Mouse (Mus musculus): ENCODE results near the gene Rab20.

The Rab20 gene

GRCm38 (mm10) chr8:11465619-11466018 lies 12.9 kb downstream of the Rab20 start:
- no peak for TF ChIP-seq GATA4 (IDR thresholded peaks at IDR 0.05; ENCODE audit: insufficient replicate concordance, low read length)

- no peak for TF ChIP-seq GATA4 (IDR thresholded peaks at IDR 0.05; ENCODE audit: insufficient replicate concordance, low read length)
Observed at GRCm38 (mm10) chr8:11464707-11464964, 13.9 kb downstream of the Rab20 start.

- peak; percentile 36; the same call in 1 of the 2 replicates for TF ChIP-seq GATA4 (IDR thresholded peaks at IDR 0.05; ENCODE audit: insufficient replicate concordance, low read length)
Observed at GRCm38 (mm10) chr8:11463889-11464706, 14.4 kb downstream of the Rab20 start.

GRCm38 (mm10) chr8:11463541-11463888 lies 15.0 kb downstream of the Rab20 start:
- TF ChIP-seq GATA4 (IDR thresholded peaks at IDR 0.05; ENCODE audit: insufficient replicate concordance, low read length): no peak

- TF ChIP-seq GATA4 (IDR thresholded peaks at IDR 0.05; ENCODE audit: insufficient replicate concordance, low read length): no peak
Observed at GRCm38 (mm10) chr8:11462641-11463040, 15.9 kb downstream of the Rab20 start.

GRCm38 (mm10) chr8:11461847-11462246 lies 16.7 kb downstream of the Rab20 start:
- no peak for TF ChIP-seq GATA4 (IDR thresholded peaks at IDR 0.05; ENCODE audit: insufficient replicate concordance, low read length)

- TF ChIP-seq GATA4 (IDR thresholded peaks at IDR 0.05; ENCODE audit: insufficient replicate concordance, low read length): no peak
Observed at GRCm38 (mm10) chr8:11460934-11461333, 17.6 kb downstream of the Rab20 start.

- no peak for TF ChIP-seq GATA4 (IDR thresholded peaks at IDR 0.05; ENCODE audit: insufficient replicate concordance, low read length)
Observed at GRCm38 (mm10) chr8:11459016-11459415, 19.5 kb downstream of the Rab20 start.

- no peak; the same call in 1 of the 2 replicates for TF ChIP-seq GATA4 (IDR thresholded peaks at IDR 0.05; ENCODE audit: insufficient replicate concordance, low read length)
Observed at GRCm38 (mm10) chr8:11457981-11458836, 20.3 kb downstream of the Rab20 start.

- no peak for TF ChIP-seq GATA4 (IDR thresholded peaks at IDR 0.05; ENCODE audit: insufficient replicate concordance, low read length)
Observed at GRCm38 (mm10) chr8:11457278-11457677, 21.2 kb downstream of the Rab20 start.

GRCm38 (mm10) chr8:11454228-11454627 lies 24.3 kb downstream of the Rab20 start:
- TF ChIP-seq GATA4 (IDR thresholded peaks at IDR 0.05; ENCODE audit: insufficient replicate concordance, low read length): no peak

- no peak for TF ChIP-seq GATA4 (IDR thresholded peaks at IDR 0.05; ENCODE audit: insufficient replicate concordance, low read length)
Observed at GRCm38 (mm10) chr8:11452974-11453373, 25.5 kb downstream of the Rab20 start.

- TF ChIP-seq GATA4 (IDR thresholded peaks at IDR 0.05; ENCODE audit: insufficient replicate concordance, low read length): no peak
Observed at GRCm38 (mm10) chr8:11452559-11452958, 26.0 kb downstream of the Rab20 start.

- no peak for TF ChIP-seq GATA4 (IDR thresholded peaks at IDR 0.05; ENCODE audit: insufficient replicate concordance, low read length)
Observed at GRCm38 (mm10) chr8:11452152-11452551, 26.4 kb downstream of the Rab20 start.

- peak; percentile 45; the same call in 1 of the 2 replicates for TF ChIP-seq GATA4 (IDR thresholded peaks at IDR 0.05; ENCODE audit: insufficient replicate concordance, low read length)
Observed at GRCm38 (mm10) chr8:11450184-11451113, 28.1 kb downstream of the Rab20 start.

Data from liver, adult (tissue).